Mouse (Mus musculus) liver, postnatal 0 days (tissue): Measurements from ENCODE around the gene Acad10. TPM values are rescaled to one million over a fixed set of nuclear protein-coding genes. Genes with fewer than 3 reads are reported as not detected.

Source experiments
- ATAC-seq: fragments of 200-750 bp; cut with Nextera tagmentation; 2 replicates; pipeline ENCODE4 v1.8.0; 2017; ENCODE audit warnings: mild to moderate bottlenecking, moderate library complexity
- DNase-seq: peaks from one replicate; pipeline ENCODE4 v3.0.0-alpha.2; 2016
- H3K27ac ChIP-seq: fragments of 300-500 bp; sonication (generic); 2 replicates; pipeline ENCODE4 v1.5.1; 2014; ENCODE audit warnings: antibody characterized with exemption, moderate library complexity, mild to moderate bottlenecking, low read depth
- H3K27me3 ChIP-seq: fragments of 300-500 bp; sonication (generic); 2 replicates; pipeline ENCODE4 v1.6.1; 2014; ENCODE audit warnings: low read length, control low read depth, mixed read lengths; ENCODE audit not compliant: insufficient read depth
- H3K36me3 ChIP-seq: fragments of 300-500 bp; sonication (generic); replicated peaks from 2 replicates; pipeline ENCODE4 v1.6.1; 2014; ENCODE audit warnings: mild to moderate bottlenecking, control low read depth, low read length, moderate library complexity, mixed read lengths; ENCODE audit not compliant: insufficient read depth
- H3K4me1 ChIP-seq: fragments of 300-500 bp; sonication (generic); 2 replicates; pipeline ENCODE4 v1.6.1; 2014; ENCODE audit warnings: antibody characterized with exemption, mild to moderate bottlenecking, control low read depth; ENCODE audit not compliant: insufficient read depth
- H3K4me2 ChIP-seq: fragments of 300-500 bp; sonication (generic); 2 replicates; pipeline ENCODE4 v1.6.1; 2014; ENCODE audit warnings: low read depth, mild to moderate bottlenecking, low read length, moderate library complexity, mixed read lengths
- H3K4me3 ChIP-seq: fragments of 300-500 bp; sonication (generic); 2 replicates; pipeline ENCODE4 v1.5.1; 2014; ENCODE audit warnings: low read depth, low read length
- H3K9ac ChIP-seq: fragments of 300-500 bp; sonication (generic); replicated peaks from 2 replicates; pipeline ENCODE4 v1.6.1; 2014; ENCODE audit warnings: mild to moderate bottlenecking, moderate library complexity
- H3K9me3 ChIP-seq: fragments of 300-500 bp; sonication (generic); 2 replicates; pipeline ENCODE4 v1.6.1; 2016; ENCODE audit warnings: mild to moderate bottlenecking, control low read depth, low read length, mixed read lengths
- CTCF ChIP-seq: sonication (generic); IDR thresholded peaks from 2 replicates; pipeline ENCODE4 v1.5.1; 2016; ENCODE audit warnings: antibody characterized with exemption, low read depth
- EP300 ChIP-seq: IDR thresholded peaks from 2 replicates; pipeline ENCODE4 v1.6.1; 2016; ENCODE audit warnings: antibody characterized with exemption, low read depth, mild to moderate bottlenecking
- WGBS: fragments of 180-500 bp; shearing (Covaris S2); extraction: QIAGEN DNeasy Blood & Tissue Kit; methylation state at CpG from one replicate; pipeline ENCODE4 v1.1.7; 2014; ENCODE audit not compliant: insufficient replicate concordance; 5-methylcytosine and 5-hydroxymethylcytosine counted together
- polyA plus RNA-seq: library from polyadenylated mRNA; unstranded; fragments of >200 nt; fragmentation: Nextera tagmentation; extraction: Ambion mirVana; gene quantifications from 2 replicates; pipeline ENCODE4 v1.2.1, GENCODE M21; 2015

The Acad10 gene
- polyA plus RNA-seq, 1 experiment from 2014 or later = 6.5 TPM

DNA sequence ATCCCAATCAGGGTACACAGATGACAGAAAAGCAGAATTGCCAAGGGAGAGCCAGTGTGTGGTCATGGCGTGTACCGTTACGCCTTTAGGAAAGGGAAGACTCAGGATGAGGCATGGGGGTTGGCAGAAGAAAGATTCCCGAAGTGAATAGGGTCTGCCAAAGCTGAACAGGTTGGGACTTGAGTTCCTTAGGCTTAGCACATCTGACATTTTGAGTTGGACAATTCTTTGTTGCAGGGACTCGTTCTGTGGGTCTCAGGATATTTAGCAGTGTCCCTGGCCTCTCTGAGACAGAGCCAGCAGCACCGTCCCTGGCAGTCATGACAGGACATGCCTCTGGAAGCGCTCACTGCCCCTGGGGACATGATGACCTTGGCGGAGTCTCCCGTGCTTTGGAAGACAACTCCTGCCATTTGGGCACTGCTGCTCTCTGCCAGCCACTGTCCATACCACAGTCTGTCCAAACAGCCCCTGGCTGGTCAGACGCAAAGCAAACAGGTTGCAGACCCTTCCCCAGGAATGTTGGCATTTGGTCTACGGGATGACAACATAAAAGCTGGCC lies 83.3 kb downstream of the Acad10 start:
- no peak overlapping the region for H3K4me2 ChIP-seq
- DNase-seq = no peak
- H3K36me3 ChIP-seq = peaks cover 71% of the 10 kb centered on the region
- WGBS = 86% methylated on average over 11 of the region's 11 CpGs
- no peak overlapping the region for H3K27ac ChIP-seq
- no peaks in the 10 kb centered on the region for H3K9me3 ChIP-seq
- no peak overlapping the region for H3K4me3 ChIP-seq
- ATAC-seq = no peak
- no peaks in the 10 kb centered on the region for H3K4me1 ChIP-seq
- TF ChIP-seq CTCF = no peak
- no peak for TF ChIP-seq EP300
- no peaks in the 10 kb centered on the region for H3K27me3 ChIP-seq
- no peak overlapping the region for H3K9ac ChIP-seq

DNA sequence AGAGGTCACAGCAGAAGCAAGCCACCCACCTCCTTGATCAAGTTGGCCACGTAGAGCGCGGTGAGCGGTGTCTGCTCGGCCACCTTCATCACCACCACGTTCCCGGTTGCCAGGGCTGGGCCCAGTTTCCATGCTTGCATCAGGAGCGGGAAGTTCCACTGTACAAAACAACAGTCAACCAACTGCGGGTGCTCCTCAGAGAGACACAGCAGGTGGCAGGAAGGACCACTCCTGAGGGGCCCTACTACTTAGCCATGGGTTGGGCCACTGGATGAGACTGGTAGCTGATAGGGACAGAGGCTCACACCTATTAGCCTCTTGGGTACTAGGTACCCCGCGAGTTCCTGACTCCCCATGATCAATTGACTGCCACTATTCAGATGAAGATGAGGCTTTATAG lies 84.4 kb downstream of the Acad10 start:
- no peak for DNase-seq
- no peak overlapping the region for H3K27ac ChIP-seq
- no peak for ATAC-seq
- H3K4me3 ChIP-seq = no peak overlapping the region
- no peaks in the 10 kb centered on the region for H3K27me3 ChIP-seq
- no peak for TF ChIP-seq CTCF
- TF ChIP-seq EP300 = no peak
- H3K9me3 ChIP-seq = no peaks in the 10 kb centered on the region
- WGBS = 90% methylated on average over 11 of the region's 11 CpGs
- H3K4me2 ChIP-seq = no peak overlapping the region
- no peaks in the 10 kb centered on the region for H3K4me1 ChIP-seq
- H3K36me3 ChIP-seq = peaks cover 81% of the 10 kb centered on the region
- no peak overlapping the region for H3K9ac ChIP-seq

DNA sequence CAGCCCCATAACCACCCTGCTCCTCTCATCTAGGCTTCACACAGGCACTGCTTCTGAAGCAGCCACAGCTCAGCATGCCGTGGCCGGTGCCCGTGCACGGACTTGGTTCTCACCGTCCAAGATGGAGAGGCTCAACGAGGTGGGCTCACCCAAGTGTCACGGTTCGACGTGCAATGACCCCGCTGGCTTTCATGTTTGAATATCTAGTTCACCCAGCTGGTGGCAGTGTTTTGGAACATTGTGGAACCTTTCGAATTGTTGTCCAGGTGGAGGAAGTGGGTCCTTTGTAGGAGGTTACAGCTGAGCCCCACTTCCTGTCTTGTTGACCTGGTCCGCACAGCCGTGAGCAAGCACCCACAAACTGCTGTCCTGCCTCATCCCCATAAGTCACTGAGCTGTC lies 86.2 kb downstream of the Acad10 start:
- WGBS = 79% methylated on average over 13 of the region's 13 CpGs

More for the DNA sequence above, 86.2 kb downstream of the Acad10 start:
- no peak for ATAC-seq
- H3K4me3 ChIP-seq = no peak overlapping the region
- H3K27ac ChIP-seq = no peak overlapping the region
- H3K4me2 ChIP-seq = no peak overlapping the region
- DNase-seq = no peak
- no peak for TF ChIP-seq EP300
- 0 out of 2 replicates have a peak, but pooled peaks have one; percentile 21 for TF ChIP-seq CTCF
- H3K4me1 ChIP-seq = no peaks in the 10 kb centered on the region
- no peaks in the 10 kb centered on the region for H3K9me3 ChIP-seq
- H3K9ac ChIP-seq = no peak overlapping the region
- H3K27me3 ChIP-seq = no peaks in the 10 kb centered on the region
- H3K36me3 ChIP-seq = peaks cover 85% of the 10 kb centered on the region

Other genes with a start within 250 kb of the Acad10 start
- 0.86 TPM in 2 replicates for gene Tmem116, start 208.6 kb downstream of the Acad10 start, polyA plus RNA-seq
- gene Erp29, start 208.0 kb downstream of the Acad10 start, polyA plus RNA-seq = 69.4 and 69.7 TPM in 2 replicates
- gene Adam1b, start 157.1 kb downstream of the Acad10 start, polyA plus RNA-seq = not detected in 2 replicates
- gene Adam1a, start 115.0 kb downstream of the Acad10 start, polyA plus RNA-seq = 0.15 and 0.25 TPM in 2 replicates
- not detected in 2 replicates for gene Gm42878, start 115.0 kb downstream of the Acad10 start, polyA plus RNA-seq
- 15.5 and 18.1 TPM in 2 replicates for gene Mapkapk5, start 114.6 kb downstream of the Acad10 start, polyA plus RNA-seq
- gene Aldh2, start 66.7 kb downstream of the Acad10 start, polyA plus RNA-seq = 395 and 411 TPM in 2 replicates
- 1.6 and 2.1 TPM in 2 replicates for gene Acad12, start 41.6 kb downstream of the Acad10 start, polyA plus RNA-seq
- 37.9 and 41.0 TPM in 2 replicates for gene Brap, start within 50 bp of the Acad10 start, polyA plus RNA-seq
- 31.6 and 42.8 TPM in 2 replicates for gene Atxn2, start 50.8 kb upstream of the Acad10 start, polyA plus RNA-seq
- gene Sh2b3, start 177.1 kb upstream of the Acad10 start, polyA plus RNA-seq = 9.0 and 9.1 TPM in 2 replicates
- gene Pheta1, start 188.5 kb upstream of the Acad10 start, polyA plus RNA-seq = 4.8 and 5.7 TPM in 2 replicates